Mouse (Mus musculus) ES-Bruce4 (cell line): Measurements from ENCODE around the gene Ctu1.

Experiments
- CTCF ChIP-seq: IDR thresholded peaks from one replicate; pipeline ENCODE4 v1.8.1; 2011; ENCODE audit warnings: low read depth, low read length
- POLR2A ChIP-seq: IDR thresholded peaks from one replicate; pipeline ENCODE4 v1.8.1; 2011; ENCODE audit warnings: low read length; ENCODE audit not compliant: insufficient read depth

DNA sequence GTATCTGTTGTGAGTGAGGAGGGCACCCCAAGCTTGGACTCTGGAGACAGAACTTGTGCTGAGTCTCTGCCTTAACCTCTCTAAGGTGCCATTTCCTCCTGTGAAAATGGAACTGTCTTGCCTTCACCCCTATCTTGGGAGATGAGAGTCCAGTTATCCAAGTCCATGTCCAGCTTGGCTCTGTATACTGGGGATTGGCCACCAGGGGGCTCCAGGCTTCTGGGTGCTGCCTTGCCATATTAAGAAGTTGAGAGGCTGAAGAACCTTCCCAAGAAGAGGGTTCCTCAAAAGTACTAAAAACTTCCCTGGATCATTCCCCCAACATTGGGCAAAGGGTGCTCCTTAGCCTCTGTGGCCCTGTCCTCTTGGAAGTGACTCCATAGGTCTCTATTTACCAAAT lies 6.7 kb downstream of the Ctu1 start:
- TF ChIP-seq CTCF: peak; percentile 60
- no peak for TF ChIP-seq POLR2A
